Mouse (Mus musculus): ENCODE results near the gene Eif4g2.

Eif4g2 gene

DNA sequence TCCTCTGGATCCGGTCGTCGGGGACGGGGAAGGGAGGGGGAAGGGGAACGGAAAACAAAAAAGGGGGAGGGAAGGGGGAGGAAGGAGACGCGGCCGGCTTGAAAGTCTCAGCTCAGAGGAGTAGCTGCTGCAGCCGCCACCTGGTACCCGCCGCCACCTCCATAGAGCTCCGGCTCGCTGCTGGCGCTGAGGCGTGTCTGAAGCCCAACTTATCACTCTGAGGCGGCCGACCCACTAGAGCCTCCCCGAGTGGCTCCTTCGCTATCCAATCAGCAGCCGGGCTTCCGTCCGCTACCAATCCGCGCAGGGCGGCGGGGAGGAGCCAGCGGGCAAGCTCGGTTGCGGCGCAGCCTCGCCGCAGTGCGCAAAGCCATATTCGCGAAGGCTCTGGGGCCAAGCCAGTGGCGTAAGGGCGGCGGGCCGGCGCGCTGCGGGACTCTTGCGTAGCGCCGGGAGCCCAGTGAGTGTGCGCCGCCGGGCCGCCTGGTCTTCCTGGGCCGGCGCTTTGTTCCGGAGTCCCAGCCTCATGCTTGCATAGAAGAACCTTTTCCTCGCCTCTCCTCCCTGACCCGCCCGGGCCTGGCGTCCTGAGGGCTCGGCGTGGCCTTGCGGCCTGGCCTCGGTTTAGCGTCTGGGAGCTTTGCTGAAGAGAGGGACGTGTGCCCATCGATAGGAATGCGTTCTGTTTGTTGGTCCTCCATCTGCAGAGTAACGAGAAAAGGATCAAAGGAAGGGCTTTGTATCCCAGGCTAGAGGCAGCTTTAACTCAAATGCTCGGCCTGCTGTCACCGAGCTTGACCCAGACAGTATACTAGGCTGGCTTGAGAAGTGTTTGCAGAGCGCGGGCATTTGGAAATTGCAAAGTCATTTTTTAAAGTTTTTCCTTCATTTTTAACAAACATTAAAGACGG, at the start of gene Eif4g2:
Eif4g2 (minus strand) TSS at position 209 of the 911 bp plus-strand sequence.
- DNase-seq (ENCODE audit: low spot score): peak; percentile 99

DNA sequence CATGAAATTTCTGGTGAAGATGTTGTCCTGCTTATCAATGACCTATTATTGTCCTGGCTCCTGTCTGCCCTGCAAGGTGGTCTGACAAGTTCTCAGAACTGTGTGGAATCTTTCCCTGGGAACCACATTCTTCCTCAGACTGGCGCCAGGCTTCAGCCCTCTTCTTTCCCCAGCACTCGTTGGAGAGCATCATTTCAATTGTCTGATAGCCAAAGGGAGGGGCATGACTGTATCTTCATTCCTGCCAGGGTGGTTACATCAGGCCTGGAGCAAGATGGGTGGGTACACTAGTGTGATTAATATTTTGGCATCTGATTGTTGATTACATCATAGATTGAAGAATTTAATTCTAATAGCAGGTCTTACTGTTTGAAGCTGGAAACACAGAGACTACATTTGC, 49.8 kb upstream of the Eif4g2 start:
- DNase-seq (ENCODE audit: low spot score): no peak

GRCm38 (mm10) chr7:111126636-111127395, 44.0 kb upstream of the Eif4g2 start:
- no peak for DNase-seq (ENCODE audit: low spot score)

- DNase-seq (ENCODE audit: low spot score): no peak
Observed at GRCm38 (mm10) chr7:111123761-111124546, 41.1 kb upstream of the Eif4g2 start.

GRCm38 (mm10) chr7:111122531-111123130, 39.8 kb upstream of the Eif4g2 start:
- peak; percentile 93 for DNase-seq (ENCODE audit: low spot score)

DNA sequence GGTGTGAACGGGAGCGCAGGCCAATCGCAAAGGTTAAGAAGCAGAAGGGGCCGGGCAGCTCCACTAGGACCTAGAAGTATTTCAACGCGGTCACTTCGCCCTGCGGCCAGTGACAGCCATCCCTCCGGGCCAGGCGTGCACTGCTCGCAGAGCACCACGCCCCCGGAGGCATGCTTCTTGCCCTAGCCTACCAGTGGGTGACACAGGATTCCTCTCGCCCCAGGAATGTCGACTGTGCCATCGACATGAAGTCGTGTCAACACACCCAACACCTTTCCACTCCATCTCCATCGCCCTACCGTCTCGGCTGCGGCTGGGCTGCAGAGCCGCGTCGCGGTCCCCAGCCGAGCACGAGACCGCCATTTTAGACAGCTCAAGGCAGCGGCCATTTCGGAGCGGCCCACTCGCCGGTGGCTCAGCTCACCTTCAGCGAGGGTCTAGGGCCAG, 39.3 kb upstream of the Eif4g2 start:
- DNase-seq (ENCODE audit: low spot score): no peak

- DNase-seq (ENCODE audit: low spot score): no peak
Observed at GRCm38 (mm10) chr7:111121522-111121921, 38.7 kb upstream of the Eif4g2 start.

- DNase-seq (ENCODE audit: low spot score): peak; percentile 11
Observed at GRCm38 (mm10) chr7:111109561-111109960, 26.7 kb upstream of the Eif4g2 start.

- DNase-seq (ENCODE audit: low spot score): no peak
Observed at GRCm38 (mm10) chr7:111109161-111109560, 26.3 kb upstream of the Eif4g2 start.

GRCm38 (mm10) chr7:111098196-111098595, 15.4 kb upstream of the Eif4g2 start:
- no peak for DNase-seq (ENCODE audit: low spot score)

GRCm38 (mm10) chr7:111095169-111095568, 12.3 kb upstream of the Eif4g2 start:
- no peak for DNase-seq (ENCODE audit: low spot score)

GRCm38 (mm10) chr7:111085153-111085552, 2.3 kb upstream of the Eif4g2 start:
- DNase-seq (ENCODE audit: low spot score): no peak

DNA sequence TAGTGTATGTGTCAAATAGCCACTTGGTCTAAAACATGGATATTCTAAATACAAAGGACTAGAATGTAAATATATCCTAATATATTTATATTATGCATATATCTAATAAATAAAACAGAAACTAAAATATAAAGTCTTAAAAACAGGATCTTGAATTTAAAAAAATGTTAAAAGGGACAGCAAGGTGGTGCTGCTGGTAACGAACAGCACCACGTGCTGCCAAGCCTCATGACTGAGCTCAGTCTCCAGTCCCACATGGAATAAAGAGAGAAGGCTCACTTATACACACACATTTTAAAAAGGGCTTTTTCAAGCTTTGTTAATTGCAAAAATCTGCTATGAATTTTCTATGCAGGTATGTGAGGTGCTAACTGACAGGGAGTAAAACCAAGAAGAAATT, 1.6 kb upstream of the Eif4g2 start:
- no peak for DNase-seq (ENCODE audit: low spot score)

DNA sequence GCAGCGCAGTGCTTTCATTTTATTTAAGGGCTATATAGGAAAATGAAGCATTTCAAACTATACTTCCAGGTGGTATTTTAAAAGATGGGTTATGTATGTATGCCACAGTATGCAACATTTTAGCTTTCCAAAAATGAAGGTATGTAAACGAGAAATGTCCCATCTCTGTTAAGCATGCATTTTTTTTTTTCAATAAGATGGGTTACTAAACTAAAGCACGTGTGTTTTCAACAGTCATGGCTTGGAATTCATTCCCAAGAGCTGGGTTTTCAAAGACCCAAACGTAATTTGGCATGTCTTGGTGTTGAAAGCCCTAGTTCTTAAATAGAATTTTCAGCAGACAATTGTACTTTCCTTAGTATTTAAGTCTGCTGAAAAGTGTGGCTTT, 897 bp upstream of the Eif4g2 start:
- no peak for DNase-seq (ENCODE audit: low spot score)

- peak; percentile 88 for DNase-seq (ENCODE audit: low spot score)
Observed at GRCm38 (mm10) chr7:111082043-111082821, 598 bp downstream of the Eif4g2 start.

DNA sequence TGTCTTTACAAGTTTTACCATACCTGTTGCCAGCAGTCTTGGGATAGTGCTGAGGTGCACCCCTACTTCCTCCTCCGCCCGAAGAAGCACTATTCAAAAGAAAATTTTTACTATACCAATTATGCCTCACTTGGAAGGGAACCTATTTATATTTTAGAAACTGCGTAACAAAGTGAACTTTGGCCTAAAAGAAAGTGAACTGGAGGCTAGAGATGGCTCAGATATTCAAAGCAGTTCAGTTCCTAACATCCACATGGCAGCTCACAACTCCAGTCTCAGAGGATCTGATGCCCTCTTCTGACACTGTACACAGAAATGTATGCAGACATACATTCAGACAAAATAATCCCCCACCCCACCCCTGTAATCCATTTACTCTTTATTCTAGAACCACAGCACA, 2.0 kb downstream of the Eif4g2 start:
- no peak for DNase-seq (ENCODE audit: low spot score)

DNA sequence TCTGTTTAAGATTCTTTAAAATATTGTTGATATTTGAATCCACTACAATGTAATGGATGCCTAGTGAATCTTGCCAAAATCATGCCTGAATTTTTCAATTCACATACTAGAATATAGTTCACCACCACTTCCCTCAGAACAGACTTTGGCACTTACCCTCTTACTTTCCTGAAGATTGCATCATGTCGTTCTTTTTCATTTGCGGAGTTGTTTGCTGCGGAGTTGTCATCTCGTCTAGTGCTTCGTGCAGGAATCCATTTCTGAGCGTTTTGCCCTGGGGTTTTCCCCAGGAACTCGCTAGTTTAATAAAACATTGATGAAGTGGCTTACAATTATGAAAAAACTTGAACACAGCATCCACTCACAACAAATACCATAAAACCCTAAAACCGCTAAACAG, 2.8 kb downstream of the Eif4g2 start:
- DNase-seq (ENCODE audit: low spot score): no peak

DNA sequence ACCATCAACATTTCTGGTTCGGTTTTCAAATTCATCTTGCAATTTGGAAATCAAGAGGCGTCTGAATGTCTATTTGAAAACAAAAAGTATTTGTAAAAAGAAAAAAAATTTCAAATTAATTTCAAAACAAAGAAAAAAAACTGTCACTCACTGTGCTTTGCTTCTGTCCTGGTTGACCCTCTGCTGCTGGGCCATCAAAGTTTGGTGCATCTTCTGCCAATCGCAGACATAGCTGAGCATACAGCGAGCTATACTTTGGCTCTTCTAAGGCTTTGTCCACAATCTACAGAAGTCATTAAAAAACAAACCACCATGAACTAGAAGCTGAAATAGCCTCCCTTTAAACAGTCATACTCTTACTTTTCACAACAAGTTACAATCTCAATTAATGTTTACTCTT, 4.6 kb downstream of the Eif4g2 start:
- DNase-seq (ENCODE audit: low spot score): no peak

DNA sequence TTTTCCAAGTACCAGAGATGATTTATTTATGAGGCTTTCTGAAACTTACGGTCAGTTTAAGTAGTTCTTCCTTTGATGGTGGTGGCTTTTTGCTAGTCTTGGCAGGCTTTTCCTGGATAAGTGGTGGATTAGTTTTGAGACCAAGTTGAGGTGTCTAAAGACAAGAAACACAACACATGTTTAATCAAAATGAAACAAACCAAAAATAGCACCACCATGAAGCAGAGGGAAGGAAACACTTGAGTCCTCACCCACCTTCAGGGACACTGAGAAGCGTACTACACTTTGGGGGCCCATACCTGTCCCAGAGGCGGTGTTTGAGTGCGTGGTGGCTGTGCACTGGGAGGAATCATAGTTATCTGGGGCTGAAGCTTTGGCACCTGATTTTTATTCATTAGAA, 7.5 kb downstream of the Eif4g2 start:
- DNase-seq (ENCODE audit: low spot score): no peak

GRCm38 (mm10) chr7:111072410-111072809, 10.4 kb downstream of the Eif4g2 start:
- DNase-seq (ENCODE audit: low spot score): no peak

GRCm38 (mm10) chr7:111070167-111070496, 12.7 kb downstream of the Eif4g2 start:
- no peak for DNase-seq (ENCODE audit: low spot score)
